Mouse (Mus musculus) lung, embryonic 14.5 days (tissue): ENCODE measurements at regions not wholly inside any gene's neighbourhood (a gene's known extent, or its start where the extent isn't known, plus 50 kb on each side); places are given as distances from the start of the nearest gene placed in this dataset.

Experiments used
- ATAC-seq: fragments of 200-750 bp; cut with Nextera tagmentation; 2 replicates; pipeline ENCODE4 v1.8.0; 2017; ENCODE audit warnings: mild to moderate bottlenecking, moderate TSS enrichment, moderate library complexity; ENCODE audit not compliant: insufficient read depth
- DNase-seq: peaks from one replicate; pipeline ENCODE4 v3.0.0-alpha.2; 2015
- H3K27ac ChIP-seq: fragments of 300-500 bp; sonication (generic); 2 replicates; pipeline ENCODE4 v1.5.1; 2014; ENCODE audit warnings: low read depth, mild to moderate bottlenecking, moderate library complexity
- H3K27me3 ChIP-seq: fragments of 300-500 bp; sonication (generic); 2 replicates; pipeline ENCODE4 v1.6.1; 2014; ENCODE audit warnings: low read length, control low read depth; ENCODE audit not compliant: insufficient read depth
- H3K36me3 ChIP-seq: fragments of 300-500 bp; sonication (generic); 2 replicates; pipeline ENCODE4 v1.6.1; 2014; ENCODE audit warnings: control low read depth; ENCODE audit not compliant: insufficient read depth
- H3K4me1 ChIP-seq: fragments of 300-500 bp; sonication (generic); 2 replicates; pipeline ENCODE4 v1.6.1; 2014; ENCODE audit warnings: antibody characterized with exemption, control low read depth; ENCODE audit not compliant: insufficient read depth
- H3K4me2 ChIP-seq: fragments of 300-500 bp; sonication (generic); 2 replicates; pipeline ENCODE4 v1.6.1; 2014; ENCODE audit warnings: mild to moderate bottlenecking
- H3K4me3 ChIP-seq: fragments of 300-500 bp; sonication (generic); 2 replicates; pipeline ENCODE4 v1.5.1; 2014; ENCODE audit warnings: low read depth, low read length
- H3K9ac ChIP-seq: fragments of 300-500 bp; sonication (generic); 2 replicates; pipeline ENCODE4 v1.6.1; 2014
- H3K9me3 ChIP-seq: fragments of 300-500 bp; sonication (generic); 2 replicates; pipeline ENCODE4 v1.6.1; 2016; ENCODE audit warnings: low read depth, low read length, control low read depth
- CTCF ChIP-seq: IDR thresholded peaks from 2 replicates; pipeline ENCODE4 v1.5.1; 2016; ENCODE audit warnings: antibody characterized with exemption, low read depth
- WGBS: fragments of 180-500 bp; shearing (Covaris S2); extraction: QIAGEN DNeasy Blood & Tissue Kit; methylation state at CpG from one replicate; pipeline ENCODE4 v1.1.7; 2014; 5-methylcytosine and 5-hydroxymethylcytosine counted together

GRCm38 (mm10) chr5:149349685-149350084 is 61.9 kb upstream of the Medag start:
- Histone ChIP-seq H3K4me3 (no peak overlapping the region), H3K4me2 (no peak overlapping the region)

GRCm38 (mm10) chr5:149353039-149353655 is 58.4 kb upstream of the Medag start:
- ATAC-seq (peak; percentile 86), DNase-seq (peak; percentile 92)
- Histone ChIP-seq H3K4me2 (peak overlapping the region; percentile 35), H3K4me1 (peaks cover 15% of the 10 kb centered on the region), H3K9ac (no peak overlapping the region), H3K4me3 (no peak overlapping the region), H3K36me3 (no peaks in the 10 kb centered on the region), H3K27ac (peak overlapping the region; percentile 76), H3K9me3 (no peaks in the 10 kb centered on the region), H3K27me3 (no peaks in the 10 kb centered on the region)
- TF ChIP-seq CTCF: peak; percentile 42
- 11% methylated on average over 14 of the region's 14 CpGs for WGBS

More at GRCm38 (mm10) chr5:149349685-149350084, 61.9 kb upstream of the Medag start:
- H3K4me1 ChIP-seq: peaks cover 15% of the 10 kb centered on the region
- TF ChIP-seq CTCF: no peak
- no peaks in the 10 kb centered on the region for H3K27me3 ChIP-seq
- no peak overlapping the region for H3K9ac ChIP-seq
- no peak for DNase-seq
- no peaks in the 10 kb centered on the region for H3K36me3 ChIP-seq
- no peaks in the 10 kb centered on the region for H3K9me3 ChIP-seq
- no peak for ATAC-seq
- 73% methylated on average over 8 of the region's 8 CpGs for WGBS
- no peak overlapping the region for H3K27ac ChIP-seq

DNA sequence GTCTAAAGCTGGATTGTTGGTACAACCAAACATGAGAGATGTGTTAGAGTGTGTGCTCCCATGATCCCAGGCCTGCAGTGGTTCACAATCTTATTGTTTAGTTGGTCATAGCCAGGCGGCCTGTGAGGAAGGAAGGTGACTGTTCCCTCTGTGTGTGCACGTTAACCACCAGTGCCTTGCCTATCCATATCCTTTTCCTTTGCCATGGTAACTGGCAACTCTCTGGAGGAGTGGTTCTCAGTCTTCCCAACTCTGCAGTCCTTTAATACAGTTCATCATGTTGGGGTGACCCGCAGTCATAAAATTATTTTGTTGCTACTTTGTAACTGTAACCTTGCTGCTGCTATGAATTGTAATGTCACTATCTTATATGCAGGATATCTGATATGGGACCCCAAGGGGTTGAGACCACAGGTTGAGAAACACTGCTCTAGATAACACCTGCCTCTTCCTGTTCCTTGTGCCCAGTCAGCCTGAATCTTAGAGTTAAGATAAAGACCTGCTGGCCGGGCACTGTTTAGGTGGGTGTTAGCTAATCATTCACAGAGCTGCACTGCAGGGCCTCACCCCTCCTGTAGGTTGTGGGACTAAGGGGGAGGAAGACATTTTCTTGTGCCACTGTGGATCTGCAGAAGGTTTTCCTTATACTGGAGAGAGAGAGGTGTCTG is 57.0 kb upstream of the Medag start:
- no peaks in the 10 kb centered on the region for H3K9me3 ChIP-seq
- peaks cover 15% of the 10 kb centered on the region for H3K4me1 ChIP-seq
- WGBS: 61% methylated on average over 4 of the region's 4 CpGs
- peak overlapping the region; percentile 19; the same call in 1 of the 2 replicates for H3K27ac ChIP-seq
- H3K4me2 ChIP-seq: no peak overlapping the region
- no peak overlapping the region for H3K9ac ChIP-seq
- DNase-seq (no peak), ATAC-seq (no peak)
- no peak overlapping the region for H3K4me3 ChIP-seq
- H3K36me3 ChIP-seq: no peaks in the 10 kb centered on the region
- no peaks in the 10 kb centered on the region for H3K27me3 ChIP-seq
- TF ChIP-seq CTCF: no peak

GRCm38 (mm10) chr5:149355131-149355530 is 56.4 kb upstream of the Medag start:
- Histone ChIP-seq H3K4me2 (no peak overlapping the region), H3K27me3 (no peaks in the 10 kb centered on the region), H3K27ac (0 out of 2 replicates have a peak overlapping the region, but pooled peaks have one; percentile 19), H3K9ac (no peak overlapping the region), H3K4me1 (peaks cover 15% of the 10 kb centered on the region), H3K9me3 (no peaks in the 10 kb centered on the region), H3K4me3 (no peak overlapping the region), H3K36me3 (no peaks in the 10 kb centered on the region)
- no peak for DNase-seq
- TF ChIP-seq CTCF: no peak
- no peak for ATAC-seq
- WGBS: 46% methylated on average over 7 of the region's 7 CpGs

DNA sequence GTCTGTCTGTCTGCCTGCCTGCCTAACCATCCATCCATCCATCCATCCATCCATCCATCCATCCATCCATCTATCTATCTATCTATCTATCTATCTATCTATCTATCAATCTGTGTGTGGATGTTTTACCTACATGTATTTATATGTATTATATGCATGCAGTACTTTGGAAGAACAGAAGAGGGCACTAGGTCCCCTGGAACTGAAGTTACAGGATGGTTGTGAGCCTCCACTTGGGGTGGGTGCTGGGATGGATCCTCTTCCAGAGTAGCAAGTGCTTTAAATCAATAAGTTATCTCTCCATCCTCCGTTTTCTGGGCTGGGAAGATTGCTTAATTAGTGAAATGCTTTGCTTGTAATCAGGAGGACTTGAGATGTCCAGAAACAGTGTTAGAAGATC is 54.6 kb upstream of the Medag start:
- H3K4me1 ChIP-seq: peaks cover 15% of the 10 kb centered on the region
- no peak overlapping the region for H3K27ac ChIP-seq
- no peak overlapping the region for H3K4me3 ChIP-seq
- DNase-seq (no peak), ATAC-seq (no peak)
- H3K36me3 ChIP-seq: no peaks in the 10 kb centered on the region
- TF ChIP-seq CTCF: no peak
- H3K9ac ChIP-seq: no peak overlapping the region
- H3K9me3 ChIP-seq: no peaks in the 10 kb centered on the region
- 81% methylated on average over 1 of the region's 1 CpGs for WGBS
- no peaks in the 10 kb centered on the region for H3K27me3 ChIP-seq
- no peak overlapping the region for H3K4me2 ChIP-seq
